Mouse (Mus musculus) brain, embryonic 14.5 days (tissue): ENCODE results near the gene Mtch1.

Source experiments
- CTCF ChIP-seq: fragments of 200-500 bp; IDR thresholded peaks from 2 replicates; pipeline ENCODE4 v1.5.1; 2012; ENCODE audit warnings: inconsistent platforms, mild to moderate bottlenecking, moderate library complexity, borderline replicate concordance; ENCODE audit not compliant: insufficient read depth, insufficient read length; ENCODE audit errors: extremely low read depth
- POLR2A ChIP-seq: fragments of 200-500 bp; IDR thresholded peaks from 2 replicates; pipeline ENCODE4 v1.6.1; 2012; ENCODE audit warnings: mild to moderate bottlenecking, inconsistent platforms, borderline replicate concordance; ENCODE audit not compliant: poor library complexity, insufficient read depth, insufficient read length, severe bottlenecking; ENCODE audit errors: extremely low read depth

GRCm38 (mm10) chr17:29299282-29299681 lies 48.5 kb downstream of the Mtch1 start:
- TF ChIP-seq CTCF (no peak), POLR2A (no peak)
